Mouse (Mus musculus): Measurements from ENCODE around the gene Syngap1.
A peak's percentile ranks its signal among the peaks of the same experiment; 100 is the strongest.

DNA sequence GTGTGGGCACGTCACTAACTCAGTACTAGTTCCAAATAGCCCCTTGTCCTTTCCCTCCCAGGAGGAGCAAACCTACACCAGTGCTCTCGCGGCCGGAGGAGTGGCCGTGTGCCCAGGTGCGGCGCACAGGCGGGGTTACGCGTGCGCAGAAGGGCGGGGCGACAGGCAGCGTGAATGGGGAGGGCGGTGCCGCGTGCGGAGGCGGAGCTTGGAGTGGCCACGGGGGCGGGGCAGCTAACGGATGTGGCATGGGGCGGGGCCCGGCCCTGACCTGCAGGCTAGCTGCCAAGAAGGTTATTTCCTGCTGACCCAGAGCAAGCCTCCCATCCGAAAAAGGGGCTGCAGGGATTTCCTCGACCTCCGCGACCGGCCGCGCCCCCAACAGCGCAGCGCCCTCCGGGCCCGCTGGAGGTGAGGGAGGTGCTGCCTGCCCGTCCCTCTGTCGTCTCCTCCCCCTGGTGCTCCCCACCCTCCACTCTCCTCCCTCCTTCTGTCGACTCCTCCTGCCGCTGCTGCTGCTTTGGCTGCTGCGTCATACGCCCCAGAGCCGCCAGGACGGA, 8.1 kb upstream of the Syngap1 start, which contains the start of gene Phf1:
- TF ChIP-seq CTCF (conservative IDR thresholded peaks at IDR 0.05; ENCODE audit: insufficient read depth, insufficient read length, low read depth, low read length) (no peak), POLR2A (IDR thresholded peaks at IDR 0.05; ENCODE audit: low read depth, low read length) (peak; percentile 75)

All from kidney, adult 2 months (tissue).